Mouse (Mus musculus) liver, embryonic 16.5 days (tissue): ENCODE results near the gene Shf. TPM values are rescaled to one million over a fixed set of nuclear protein-coding genes. Genes with fewer than 3 reads are reported as not detected.

Experiments
- ATAC-seq: fragments of 200-750 bp; cut with Nextera tagmentation; 2 replicates; pipeline ENCODE4 v1.8.0; 2017; ENCODE audit warnings: low read depth, mild to moderate bottlenecking, moderate number of reproducible peaks, moderate library complexity
- H3K27ac ChIP-seq: fragments of 300-500 bp; sonication (generic); 2 replicates; pipeline ENCODE4 v1.5.1; 2014; ENCODE audit warnings: mild to moderate bottlenecking, low read length
- H3K27me3 ChIP-seq: fragments of 300-500 bp; sonication (generic); 2 replicates; pipeline ENCODE4 v1.6.1; 2014; ENCODE audit warnings: low read depth, low read length, mixed read lengths; ENCODE audit not compliant: control insufficient read depth, insufficient read depth
- H3K36me3 ChIP-seq: fragments of 300-500 bp; sonication (generic); 2 replicates; pipeline ENCODE4 v1.6.1; 2014; ENCODE audit warnings: mild to moderate bottlenecking; ENCODE audit not compliant: control insufficient read depth, insufficient read depth
- H3K4me1 ChIP-seq: fragments of 300-500 bp; sonication (generic); 2 replicates; pipeline ENCODE4 v1.6.1; 2014; ENCODE audit warnings: low read depth, low read length, mixed read lengths; ENCODE audit not compliant: control insufficient read depth
- H3K4me2 ChIP-seq: fragments of 300-500 bp; sonication (generic); 2 replicates; pipeline ENCODE4 v1.6.1; 2014; ENCODE audit warnings: low read depth, low read length, mixed read lengths
- H3K4me3 ChIP-seq: fragments of 300-500 bp; sonication (generic); 2 replicates; pipeline ENCODE4 v1.5.1; 2014; ENCODE audit warnings: low read depth, mild to moderate bottlenecking, low read length
- H3K9ac ChIP-seq: fragments of 300-500 bp; sonication (generic); 2 replicates; pipeline ENCODE4 v1.6.1; 2014; ENCODE audit warnings: low read depth, low read length
- H3K9me3 ChIP-seq: fragments of 300-500 bp; sonication (generic); replicated peaks from 2 replicates; pipeline ENCODE4 v1.6.1; 2016; ENCODE audit warnings: low read length; ENCODE audit not compliant: control insufficient read depth
- WGBS: fragments of 180-500 bp; shearing (Covaris S2); extraction: QIAGEN DNeasy Blood & Tissue Kit; methylation state at CpG from one replicate; pipeline ENCODE4 v1.1.7; 2014; ENCODE audit not compliant: insufficient replicate concordance; 5-methylcytosine and 5-hydroxymethylcytosine counted together
- polyA plus RNA-seq: library from polyadenylated mRNA; unstranded; fragments of >200 nt; fragmentation: Nextera tagmentation; extraction: Ambion mirVana; gene quantifications from 2 replicates; pipeline ENCODE4 v1.2.1, GENCODE M21; 2015

Gene Shf
- polyA plus RNA-seq, 1 experiment from 2014 or later, result 1.3 TPM

DNA sequence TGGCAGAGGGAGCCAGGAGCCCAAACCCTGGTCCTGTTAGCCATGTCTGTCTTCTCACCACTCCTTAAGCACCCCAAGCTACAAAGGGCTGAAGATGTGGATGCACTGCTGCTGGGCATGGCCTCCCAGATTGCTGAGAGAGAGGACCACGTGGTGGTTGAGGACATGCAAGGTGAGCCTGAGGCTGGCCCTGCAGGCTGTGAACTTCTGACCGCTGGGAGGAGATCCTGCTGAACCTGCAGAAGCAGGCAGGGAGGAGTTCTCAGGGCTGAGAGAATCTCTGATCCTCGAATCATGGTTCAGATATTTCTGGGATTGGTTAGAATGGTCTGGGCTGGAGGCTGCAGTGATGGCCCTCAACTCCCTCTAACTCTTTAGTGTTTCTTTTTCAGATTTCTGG lies 45.0 kb downstream of the Shf start:
- H3K4me3 ChIP-seq, result no peak overlapping the region
- H3K27me3 ChIP-seq, result no peaks in the 10 kb centered on the region
- 33% methylated on average over 3 of the region's 3 CpGs for WGBS
- ATAC-seq, result no peak
- no peaks in the 10 kb centered on the region for H3K9me3 ChIP-seq
- H3K27ac ChIP-seq, result no peak overlapping the region
- no peaks in the 10 kb centered on the region for H3K4me1 ChIP-seq
- no peak overlapping the region for H3K4me2 ChIP-seq
- no peaks in the 10 kb centered on the region for H3K36me3 ChIP-seq
- no peak overlapping the region for H3K9ac ChIP-seq

DNA sequence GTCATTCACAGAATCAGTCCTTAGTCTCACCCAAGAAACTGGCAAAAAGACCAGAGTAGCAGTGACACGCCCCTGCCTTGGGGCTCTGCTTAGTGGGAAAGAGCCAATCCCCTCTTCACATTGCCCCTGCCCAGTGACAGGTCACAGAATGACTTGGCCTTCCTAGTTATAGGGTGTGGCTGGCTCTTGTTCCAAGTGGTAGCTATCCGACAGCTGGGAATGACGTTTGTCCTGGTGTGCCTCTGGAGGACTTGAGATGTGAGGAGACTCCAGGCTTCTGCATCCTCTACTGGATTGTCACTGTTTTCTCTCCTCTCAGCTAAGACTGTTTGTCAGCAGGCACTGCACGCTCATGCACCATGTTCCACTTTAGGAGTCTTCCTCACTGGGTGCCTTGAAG lies 51.6 kb downstream of the Shf start:
- 56% methylated on average over 4 of the region's 4 CpGs for WGBS
- no peak overlapping the region for H3K4me3 ChIP-seq
- no peak overlapping the region for H3K9ac ChIP-seq
- no peaks in the 10 kb centered on the region for H3K9me3 ChIP-seq
- H3K27me3 ChIP-seq, result peaks cover 25% of the 10 kb centered on the region
- no peak for ATAC-seq
- no peak overlapping the region for H3K4me2 ChIP-seq
- H3K27ac ChIP-seq, result no peak overlapping the region
- no peaks in the 10 kb centered on the region for H3K4me1 ChIP-seq
- H3K36me3 ChIP-seq, result no peaks in the 10 kb centered on the region

DNA sequence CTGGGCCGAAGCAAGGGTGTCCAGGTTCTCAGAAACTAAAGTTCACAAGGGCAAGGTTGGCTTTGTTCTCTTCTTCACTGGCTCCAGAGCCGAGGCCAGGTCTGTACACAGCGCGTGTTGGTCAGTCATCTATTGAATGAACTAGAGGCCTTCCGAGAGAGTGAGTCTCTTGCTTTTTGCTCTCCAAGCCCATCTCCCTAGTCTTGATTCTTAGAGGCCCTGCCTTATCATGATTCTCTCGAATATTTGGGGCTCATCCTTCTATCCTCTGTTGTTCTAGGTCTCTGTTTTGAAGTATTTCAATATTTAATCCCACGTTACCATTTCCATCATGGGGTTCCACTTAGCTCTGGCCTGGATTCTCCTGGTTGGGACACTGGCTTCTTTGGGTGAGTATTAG lies 53.6 kb downstream of the Shf start, which contains the start of gene Duox1:
Gene Duox1, plus strand, starts transcription at position 301 of the 400 bp plus-strand sequence.
- Histone ChIP-seq H3K4me3 (no peak within 1 kb of the TSS), H3K36me3 (no peaks in the 10 kb centered on the region), H3K9me3 (no peaks in the 10 kb centered on the region), H3K27ac (no peak within 1 kb of the TSS), H3K27me3 (peaks cover 32% of the 10 kb centered on the region), H3K4me1 (no peaks in the 10 kb centered on the region), H3K9ac (no peak within 1 kb of the TSS), H3K4me2 (no peak within 1 kb of the TSS)
- ATAC-seq, result no peak
- WGBS, result 66% methylated on average over 7 of the region's 7 CpGs

DNA sequence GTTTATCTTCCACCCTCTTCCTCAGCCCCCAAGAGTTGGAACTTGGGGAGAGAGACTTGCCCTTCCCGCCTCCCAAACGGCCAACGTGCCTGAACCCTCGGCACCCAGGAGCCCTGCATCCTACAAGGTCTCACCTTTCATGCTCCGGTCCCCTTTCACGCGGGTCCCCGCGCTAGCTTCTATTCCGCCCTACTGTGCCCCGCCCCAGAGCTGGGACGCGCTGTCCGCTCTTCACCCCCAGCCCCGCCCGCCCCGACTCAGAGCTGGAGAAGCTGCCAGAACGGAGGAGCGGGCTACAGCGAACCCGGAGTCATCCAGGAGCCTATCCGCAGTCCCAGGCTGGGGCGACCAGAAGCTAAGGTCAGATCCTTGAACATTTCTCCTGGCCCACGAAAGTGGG lies 55.4 kb downstream of the Shf start, which contains the start of gene Duoxa1:
Gene Duoxa1, minus strand, starts transcription at position 195 of the 400 bp plus-strand sequence.
- Histone ChIP-seq H3K9me3 (no peaks in the 10 kb centered on the region), H3K36me3 (no peaks in the 10 kb centered on the region), H3K4me1 (no peaks in the 10 kb centered on the region), H3K27me3 (peaks cover 34% of the 10 kb centered on the region), H3K4me3 (0 out of 2 replicates have a peak within 1 kb of the TSS, but pooled peaks have one; percentile 4), H3K9ac (no peak within 1 kb of the TSS), H3K27ac (no peak within 1 kb of the TSS), H3K4me2 (peak within 1 kb of the TSS; percentile 27)
- 8% methylated on average over 24 of the region's 24 CpGs for WGBS
- no peak for ATAC-seq

DNA sequence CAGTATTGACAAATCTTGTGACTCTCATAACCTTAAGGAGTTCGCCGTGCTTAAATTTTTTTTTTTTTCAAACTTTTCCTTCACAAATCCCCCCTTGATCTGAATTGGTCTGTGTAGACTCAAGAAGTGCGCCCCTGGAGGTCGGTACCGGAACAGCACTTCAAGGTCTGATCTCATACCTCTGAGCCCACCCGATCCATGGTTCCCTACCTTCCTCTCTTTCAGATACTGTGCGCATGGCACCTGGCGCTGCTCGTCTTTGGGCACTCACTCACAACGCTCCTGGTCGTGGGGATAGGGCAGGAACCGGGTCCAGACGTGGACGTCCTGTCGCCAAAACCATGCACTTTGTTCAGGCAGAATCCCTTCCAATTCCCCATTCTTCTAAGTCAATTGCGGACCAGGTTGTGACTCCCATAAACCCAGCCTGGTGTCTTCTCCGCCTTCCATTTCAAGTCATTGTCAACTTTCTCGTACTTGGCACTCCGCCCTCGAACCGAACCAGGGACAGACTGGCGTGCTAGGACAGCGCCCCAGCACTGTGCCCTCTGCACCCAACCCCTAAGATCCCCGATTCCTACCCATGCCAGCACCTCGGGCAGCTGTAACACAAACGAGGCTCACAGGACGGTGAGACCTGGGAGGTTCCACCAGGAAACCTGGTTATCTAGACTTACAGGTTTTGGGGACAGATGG lies 56.1 kb downstream of the Shf start:
- Histone ChIP-seq H3K36me3 (no peaks in the 10 kb centered on the region), H3K4me1 (no peaks in the 10 kb centered on the region), H3K9ac (no peak overlapping the region), H3K9me3 (no peaks in the 10 kb centered on the region), H3K4me2 (peak overlapping the region; percentile 27), H3K4me3 (0 out of 2 replicates have a peak overlapping the region, but pooled peaks have one; percentile 4), H3K27ac (no peak overlapping the region), H3K27me3 (peaks cover 36% of the 10 kb centered on the region)
- 3% methylated on average over 27 of the region's 27 CpGs for WGBS
- ATAC-seq, result no peak

DNA sequence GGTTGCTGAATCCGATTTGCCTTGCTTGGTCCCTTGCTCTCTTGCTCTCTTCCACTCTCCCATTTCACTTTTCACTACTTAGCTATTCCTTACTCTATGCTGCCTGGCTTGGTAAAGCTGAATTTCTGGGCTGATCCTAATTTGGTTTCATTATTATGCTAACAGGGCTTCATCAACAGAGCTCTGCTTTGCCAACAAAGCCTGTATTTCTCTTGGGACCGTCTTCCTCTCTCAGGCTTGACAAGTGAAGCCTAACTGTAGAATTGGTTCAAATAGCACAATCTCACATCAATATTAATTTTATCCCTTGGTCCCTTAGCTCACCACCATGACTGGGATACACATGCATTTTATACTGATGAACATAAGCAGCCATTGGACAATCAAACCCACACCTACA lies 57.4 kb downstream of the Shf start:
- no peak overlapping the region for H3K27ac ChIP-seq
- H3K27me3 ChIP-seq, result peaks cover 44% of the 10 kb centered on the region
- no peaks in the 10 kb centered on the region for H3K4me1 ChIP-seq
- 43% methylated on average over 2 of the region's 2 CpGs for WGBS
- H3K4me3 ChIP-seq, result no peak overlapping the region
- ATAC-seq, result no peak
- H3K4me2 ChIP-seq, result no peak overlapping the region
- H3K36me3 ChIP-seq, result no peaks in the 10 kb centered on the region
- no peaks in the 10 kb centered on the region for H3K9me3 ChIP-seq
- H3K9ac ChIP-seq, result no peak overlapping the region

DNA sequence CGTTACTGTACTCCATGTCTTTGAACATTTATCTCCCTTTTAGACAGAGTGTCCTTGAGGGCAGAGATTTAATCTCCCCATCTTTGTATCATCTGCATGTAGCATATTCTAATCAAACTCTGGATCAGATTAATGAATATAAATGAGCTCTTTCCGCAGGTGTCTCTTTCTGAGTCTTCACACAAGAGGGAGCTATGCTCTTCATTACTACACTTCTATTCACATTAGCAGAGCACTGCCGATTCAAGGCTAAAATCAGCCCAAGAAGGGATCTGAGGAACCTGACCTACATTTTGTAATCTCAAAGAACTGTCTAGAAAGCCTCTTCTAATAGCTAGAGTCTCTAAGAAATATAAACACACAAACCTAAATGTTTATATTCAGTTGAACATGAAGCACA lies 59.3 kb downstream of the Shf start:
- no peak overlapping the region for H3K27ac ChIP-seq
- no peaks in the 10 kb centered on the region for H3K36me3 ChIP-seq
- no peak overlapping the region for H3K4me2 ChIP-seq
- no peak for ATAC-seq
- no peaks in the 10 kb centered on the region for H3K4me1 ChIP-seq
- WGBS, result 38% methylated on average over 3 of the region's 3 CpGs
- H3K9ac ChIP-seq, result no peak overlapping the region
- peaks cover 44% of the 10 kb centered on the region for H3K27me3 ChIP-seq
- H3K9me3 ChIP-seq, result no peaks in the 10 kb centered on the region
- no peak overlapping the region for H3K4me3 ChIP-seq

DNA sequence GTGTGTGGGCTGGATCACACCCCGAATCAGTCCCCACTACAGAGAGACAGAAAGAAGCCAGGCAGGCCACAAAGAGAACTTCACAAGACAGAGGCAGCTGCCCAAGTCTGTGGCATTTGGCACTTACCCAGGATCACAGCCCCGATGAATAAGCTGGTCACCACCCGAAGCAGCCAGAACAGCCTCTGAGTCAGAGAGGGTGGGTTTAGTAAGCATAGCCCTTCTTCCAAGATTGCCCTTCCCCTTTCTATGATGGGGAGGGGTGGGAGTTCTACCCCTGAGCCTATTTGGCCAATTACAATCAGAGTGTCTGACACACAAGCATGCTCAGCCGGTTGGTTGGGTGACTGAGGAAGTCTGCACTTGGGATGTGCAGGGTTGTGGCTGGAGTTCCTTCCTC lies 62.8 kb downstream of the Shf start:
- H3K4me3 ChIP-seq, result no peak overlapping the region
- H3K4me1 ChIP-seq, result peaks cover 6% of the 10 kb centered on the region
- H3K9ac ChIP-seq, result no peak overlapping the region
- no peak for ATAC-seq
- H3K27me3 ChIP-seq, result peaks cover 36% of the 10 kb centered on the region
- H3K36me3 ChIP-seq, result no peaks in the 10 kb centered on the region
- H3K4me2 ChIP-seq, result no peak overlapping the region
- no peaks in the 10 kb centered on the region for H3K9me3 ChIP-seq
- H3K27ac ChIP-seq, result no peak overlapping the region
- WGBS, result 24% methylated on average over 4 of the region's 4 CpGs

DNA sequence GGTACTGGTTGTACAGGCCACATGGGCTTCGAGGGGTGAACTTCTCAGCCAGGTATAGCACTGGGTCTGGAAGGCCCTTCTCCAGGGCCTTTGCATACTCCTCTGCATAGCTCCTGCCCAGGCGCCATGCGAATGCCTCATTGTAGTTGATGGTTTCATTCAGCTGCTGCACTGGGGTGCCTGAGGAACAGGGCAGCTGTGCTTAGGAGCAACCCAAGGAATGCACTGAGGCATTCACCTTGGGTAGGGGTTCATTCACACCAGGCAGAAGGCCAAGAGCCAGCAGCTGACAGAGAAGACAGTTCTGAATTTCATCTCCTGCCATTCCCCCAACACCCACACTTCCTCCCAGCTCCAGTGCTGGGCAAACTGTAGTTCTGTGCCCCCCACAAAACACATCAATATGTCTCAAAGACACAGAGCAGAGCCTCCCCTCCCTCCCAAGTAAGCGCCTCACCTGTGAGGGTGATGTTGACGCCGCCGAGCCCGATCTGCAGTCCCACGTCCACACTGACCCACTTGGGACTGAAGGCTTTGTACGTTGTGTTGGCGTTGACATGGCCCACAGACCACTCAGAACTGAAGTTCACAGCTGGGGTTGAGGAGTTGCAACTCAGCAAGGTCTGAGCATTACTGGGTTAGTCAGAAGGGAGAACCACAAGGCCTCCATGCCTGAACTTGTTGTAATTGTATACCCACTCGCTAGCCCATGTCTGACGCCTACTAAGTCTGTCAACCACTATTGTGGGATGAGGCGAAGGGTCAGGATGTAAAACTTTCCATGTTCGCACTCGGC lies 63.7 kb downstream of the Shf start:
- no peak overlapping the region for H3K4me2 ChIP-seq
- H3K27me3 ChIP-seq, result peaks cover 45% of the 10 kb centered on the region
- no peak for ATAC-seq
- peaks cover 6% of the 10 kb centered on the region for H3K4me1 ChIP-seq
- no peak overlapping the region for H3K9ac ChIP-seq
- no peak overlapping the region for H3K27ac ChIP-seq
- H3K36me3 ChIP-seq, result no peaks in the 10 kb centered on the region
- H3K9me3 ChIP-seq, result no peaks in the 10 kb centered on the region
- H3K4me3 ChIP-seq, result no peak overlapping the region
- 68% methylated on average over 16 of the region's 16 CpGs for WGBS
